Comparison of ENCODE assay signal across 10 mouse cellular contexts in the genomic region with DNA sequence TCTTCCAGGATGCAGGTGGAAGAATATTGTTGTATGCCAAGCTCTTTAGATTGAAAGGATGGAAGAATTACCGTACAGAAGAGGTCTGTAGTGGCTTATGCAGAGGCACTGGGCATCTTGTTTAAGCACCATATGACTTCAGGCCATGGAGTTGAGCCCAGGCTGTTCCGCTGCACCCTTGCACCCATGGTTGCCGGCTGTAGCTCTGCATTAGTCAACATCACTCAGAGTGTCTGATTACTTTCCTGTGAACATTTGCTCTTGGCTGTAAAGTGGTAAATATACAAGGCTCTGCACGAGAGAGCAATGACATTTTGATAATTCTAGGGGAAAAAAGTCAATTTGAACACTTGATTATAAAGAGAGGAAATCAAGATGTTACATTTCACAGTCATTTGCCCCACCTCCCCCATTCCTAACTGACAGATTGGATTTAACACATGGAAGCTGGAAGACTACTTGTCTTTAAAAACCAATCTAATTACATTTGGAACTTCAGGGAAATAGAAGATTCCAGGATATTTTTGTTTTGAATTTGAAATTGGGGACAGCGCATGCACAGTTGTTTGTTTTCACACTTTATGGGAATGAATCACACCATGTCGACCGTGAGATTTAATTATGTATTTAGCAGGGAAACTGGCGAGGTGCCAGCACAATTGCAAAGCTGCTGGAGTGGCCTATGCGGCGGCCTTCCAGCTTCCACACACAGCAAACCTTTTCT.
DNase-seq lines count a peak whose midpoint lies in the region; ATAC-seq and TF ChIP-seq lines count a peak whose summit lies in the region.
"Had no signal": no experiment of that assay in that cellular context is flagged by ENCODE, and none has a peak within 500 bp of the region (broad histone marks: within the 10 kb centered on the region; RNA-seq: fewer than 3 reads in every experiment).

No protein-coding gene starts in this region.

- TF ChIP-seq CTCF in thymus, adult 2 months (IDR thresholded peaks at IDR 0.05; ENCODE audit: borderline replicate concordance, control insufficient read depth, extremely low read depth, insufficient read depth, low read length, poor library complexity), result no peak

- no peaks in the 10 kb centered on the region for H3K9me3 ChIP-seq in midbrain, embryonic 12.5 days

- H3K27me3 ChIP-seq in midbrain, embryonic 12.5 days, result no peaks in the 10 kb centered on the region
- H3K27me3 ChIP-seq in thymus, adult 2 months (ENCODE audit: control insufficient read depth, insufficient read depth, low read length), result no peaks in the 10 kb centered on the region
- H3K27me3 ChIP-seq: CH12.LX had no signal

- H3K4me1 ChIP-seq in midbrain, embryonic 12.5 days, result 0 out of 2 replicates have a peak, but pooled peaks cover 4% of the 10 kb centered on the region
- H3K4me1 ChIP-seq in thymus, adult 2 months (replicated peaks; ENCODE audit: control insufficient read depth, insufficient read depth, low read length), result no peaks in the 10 kb centered on the region

- WGBS in midbrain, embryonic 12.5 days, result 60% methylated on average over 10 of the region's 10 CpGs
- 84% methylated on average over 10 of the region's 10 CpGs for WGBS in thymus, adult 2 months

- ATAC-seq in midbrain, embryonic 12.5 days (ENCODE audit: low FRiP score, low read depth), result peak; percentile 78

- no peak overlapping the region for H3K4me2 ChIP-seq in midbrain, embryonic 12.5 days (replicated peaks)

- H3K27ac ChIP-seq in midbrain, embryonic 12.5 days (replicated peaks), result no peak overlapping the region
- no peak overlapping the region for H3K27ac ChIP-seq in thymus, adult 2 months (ENCODE audit: control insufficient read depth, insufficient read depth, low read length)

- H3K4me3 ChIP-seq in midbrain, embryonic 12.5 days, result no peak overlapping the region
- no peak overlapping the region for H3K4me3 ChIP-seq in thymus, adult 2 months (ENCODE audit: control insufficient read depth, insufficient read depth, low read length)
- H3K4me3 ChIP-seq: myocyte had no signal

- no peak for TF ChIP-seq POLR2A in thymus, adult 2 months (IDR thresholded peaks at IDR 0.05; ENCODE audit: control insufficient read depth, extremely low read depth, insufficient read depth, low read length, poor library complexity)

- H3K36me3 ChIP-seq in midbrain, embryonic 12.5 days, result no peaks in the 10 kb centered on the region
- H3K36me3 ChIP-seq in thymus, adult 2 months (ENCODE audit: control insufficient read depth, insufficient read depth, low read length), result no peaks in the 10 kb centered on the region

- no peak overlapping the region for H3K9ac ChIP-seq in midbrain, embryonic 12.5 days (replicated peaks)

- peak; percentile 1 for DNase-seq in embryo, embryonic 11 days
- no peak for DNase-seq in embryo, embryonic 10.5 days (ENCODE audit: low spot score)
- peak; percentile 63 for DNase-seq in Muller cell, postnatal 12 days (ENCODE audit: inconsistent ontology term)
- peak; percentile 25 to 48 for DNase-seq in frontal cortex, postnatal 36 days (ENCODE audit: low spot score in 2 of 2)
- DNase-seq in ovary, postnatal 14 days (ENCODE audit: low spot score), result no peak
- no peak for DNase-seq in thymus, adult 2 months
- no peak for DNase-seq in gastrocnemius, adult 18-20 months (ENCODE audit: low spot score)

Comparison
In these comparisons a context has a peak if more than half of its experiments do, and no peak if none do; other contexts are left out.
1. DNase-seq: peak in embryo, embryonic 11 days (single experiment), Muller cell, postnatal 12 days (single experiment) and frontal cortex, postnatal 36 days (2 of 2); none in embryo, embryonic 10.5 days (single experiment), ovary, postnatal 14 days (single experiment), thymus, adult 2 months (single experiment) and gastrocnemius, adult 18-20 months (single experiment).